Mouse (Mus musculus) ES-Bruce4 (cell line): Measurements from ENCODE around the gene Fh1.

ENCODE experiments used
- CTCF ChIP-seq: IDR thresholded peaks from one replicate; pipeline ENCODE4 v1.8.1; 2011; ENCODE audit warnings: low read depth, low read length
- EP300 ChIP-seq: IDR thresholded peaks from 2 replicates; pipeline ENCODE4 v1.6.1; 2011; ENCODE audit warnings: low read depth, low read length; ENCODE audit not compliant: insufficient read depth
- POLR2A ChIP-seq: IDR thresholded peaks from one replicate; pipeline ENCODE4 v1.8.1; 2011; ENCODE audit warnings: low read length; ENCODE audit not compliant: insufficient read depth

GRCm38 (mm10) chr1:175579598-175580235 is 45.7 kb downstream of the Fh1 start:
- TF ChIP-seq CTCF (no peak), POLR2A (no peak), EP300 (no peak)
